Mouse (Mus musculus): ENCODE measurements at regions not wholly inside any gene's neighbourhood (a gene's known extent, or its start where the extent isn't known, plus 50 kb on each side); places are given as distances from the start of the nearest gene placed in this dataset.

- TF ChIP-seq CTCF (IDR thresholded peaks at IDR 0.05; ENCODE audit: extremely low read depth, insufficient read length, insufficient replicate concordance, low read depth, low read length) (no peak), POLR2A (IDR thresholded peaks at IDR 0.05; ENCODE audit: low read depth, low read length) (no peak)
Observed at GRCm38 (mm10) chr5:146683554-146683953, 98.5 kb upstream of the Gpr12 start.

Data from small intestine, adult 2 months (tissue).